Mouse (Mus musculus) forelimb bud, embryonic 11.5 days (tissue): ENCODE data around the gene Litaf.
A peak's percentile ranks its signal among the peaks of the same experiment; 100 is the strongest.

Source experiments
- DNase-seq: peaks from one replicate; pipeline ENCODE4 v3.0.0-alpha.2; 2012; ENCODE audit warnings: low read depth, low spot score

Gene Litaf

GRCm38 (mm10) chr16:11066029-11066832 lies at the start of gene Litaf:
Gene Litaf, minus strand, starts transcription at chr16:11066157.
- peak; percentile 97 for DNase-seq

- no peak for DNase-seq
Measured at GRCm38 (mm10) chr16:11109198-11109740, 43.3 kb upstream of the Litaf start.

GRCm38 (mm10) chr16:11104905-11105304 lies 38.9 kb upstream of the Litaf start:
- DNase-seq: no peak

- no peak for DNase-seq
Measured at GRCm38 (mm10) chr16:11097301-11097700, 31.3 kb upstream of the Litaf start.

GRCm38 (mm10) chr16:11093717-11094386 lies 27.9 kb upstream of the Litaf start:
- DNase-seq: no peak

- no peak for DNase-seq
Measured at GRCm38 (mm10) chr16:11092523-11092922, 26.6 kb upstream of the Litaf start.

- DNase-seq: no peak
Measured at GRCm38 (mm10) chr16:11092061-11092460, 26.1 kb upstream of the Litaf start.

GRCm38 (mm10) chr16:11090836-11091570 lies 25.0 kb upstream of the Litaf start:
- no peak for DNase-seq

- DNase-seq: no peak
Measured at GRCm38 (mm10) chr16:11086856-11087588, 21.1 kb upstream of the Litaf start.

- no peak for DNase-seq
Measured at GRCm38 (mm10) chr16:11086299-11086698, 20.3 kb upstream of the Litaf start.

- no peak for DNase-seq
Measured at GRCm38 (mm10) chr16:11084181-11084580, 18.2 kb upstream of the Litaf start.

- no peak for DNase-seq
Measured at GRCm38 (mm10) chr16:11078216-11078869, 12.4 kb upstream of the Litaf start.

GRCm38 (mm10) chr16:11077601-11078201 lies 11.7 kb upstream of the Litaf start:
- DNase-seq: no peak

GRCm38 (mm10) chr16:11073060-11073459 lies 7.1 kb upstream of the Litaf start:
- no peak for DNase-seq

- DNase-seq: no peak
Measured at GRCm38 (mm10) chr16:11072454-11072853, 6.5 kb upstream of the Litaf start.

- DNase-seq: no peak
Measured at GRCm38 (mm10) chr16:11071887-11072286, 5.9 kb upstream of the Litaf start.

GRCm38 (mm10) chr16:11071176-11071575 lies 5.2 kb upstream of the Litaf start:
- DNase-seq: no peak

GRCm38 (mm10) chr16:11069710-11070420 lies 3.9 kb upstream of the Litaf start:
- no peak for DNase-seq

GRCm38 (mm10) chr16:11069271-11069670 lies 3.3 kb upstream of the Litaf start:
- DNase-seq: no peak

GRCm38 (mm10) chr16:11068666-11069065 lies 2.7 kb upstream of the Litaf start:
- no peak for DNase-seq
